Mouse (Mus musculus) thymus, postnatal 25 days (tissue): ENCODE results near the gene Psme4.
A peak's percentile ranks its signal among the peaks of the same experiment; 100 is the strongest.

ENCODE experiments used
- DNase-seq: peaks from one replicate; pipeline ENCODE4 v3.0.0; 2022

Psme4 gene

GRCm38 (mm10) chr11:30786230-30786983, 14.9 kb downstream of the Psme4 start:
- DNase-seq, result no peak

DNA sequence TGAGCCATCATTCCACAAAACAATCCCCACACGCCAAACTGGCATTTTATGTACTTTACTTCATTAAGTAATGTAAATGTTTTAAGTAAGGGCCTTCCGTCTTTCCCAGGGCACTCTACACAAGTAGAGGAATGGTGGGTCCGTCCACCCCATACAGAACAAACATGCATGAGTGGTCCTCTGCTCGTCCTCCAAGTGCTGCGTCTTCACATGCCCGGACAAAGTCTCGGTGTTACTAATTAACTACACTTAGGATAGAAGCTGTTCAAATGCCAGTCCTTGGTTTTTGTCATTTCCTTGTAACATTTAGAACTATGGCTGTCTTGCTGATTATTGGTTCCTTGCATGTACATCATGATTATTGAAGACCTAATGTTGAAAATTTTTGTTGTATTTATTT, 21.2 kb downstream of the Psme4 start:
- DNase-seq, result no peak

DNA sequence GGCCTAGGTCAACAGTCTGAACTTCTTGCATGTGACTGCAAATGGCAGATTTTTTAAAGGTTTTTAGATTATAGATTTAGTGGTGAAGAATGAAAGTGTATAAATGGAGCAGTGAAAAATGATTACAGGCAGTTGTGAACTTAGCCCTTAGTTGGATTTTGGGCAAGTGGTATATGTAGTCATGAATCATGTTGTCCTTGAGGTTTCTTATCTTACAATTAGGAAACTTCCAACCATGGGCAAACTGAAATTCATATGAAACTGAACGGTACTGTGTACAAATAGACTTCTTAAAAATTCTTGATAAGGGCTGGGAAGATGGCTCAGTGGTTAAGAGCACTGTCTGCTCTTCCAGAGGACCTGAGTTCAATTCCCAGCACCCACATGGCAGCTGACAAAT, 22.2 kb downstream of the Psme4 start:
- no peak for DNase-seq

DNA sequence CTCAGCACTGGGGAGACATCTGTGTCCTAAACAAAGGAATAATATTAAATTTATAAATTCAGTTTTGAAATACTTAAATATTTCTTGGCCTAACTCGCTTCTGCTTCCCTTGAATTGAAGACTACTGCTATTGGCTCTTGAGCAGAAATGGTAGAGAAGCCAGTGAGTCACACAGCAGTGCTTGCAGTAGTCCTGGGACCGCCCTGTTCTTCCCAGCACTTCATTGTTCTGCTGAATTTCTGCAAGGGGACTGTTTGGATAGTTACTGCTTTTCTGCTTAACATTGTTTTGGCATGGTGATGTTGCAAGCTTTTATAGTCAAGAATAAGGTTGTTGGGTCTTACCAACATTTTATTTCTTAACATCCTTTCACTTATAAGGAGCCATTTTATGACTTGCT, 25.7 kb downstream of the Psme4 start:
- no peak for DNase-seq

DNA sequence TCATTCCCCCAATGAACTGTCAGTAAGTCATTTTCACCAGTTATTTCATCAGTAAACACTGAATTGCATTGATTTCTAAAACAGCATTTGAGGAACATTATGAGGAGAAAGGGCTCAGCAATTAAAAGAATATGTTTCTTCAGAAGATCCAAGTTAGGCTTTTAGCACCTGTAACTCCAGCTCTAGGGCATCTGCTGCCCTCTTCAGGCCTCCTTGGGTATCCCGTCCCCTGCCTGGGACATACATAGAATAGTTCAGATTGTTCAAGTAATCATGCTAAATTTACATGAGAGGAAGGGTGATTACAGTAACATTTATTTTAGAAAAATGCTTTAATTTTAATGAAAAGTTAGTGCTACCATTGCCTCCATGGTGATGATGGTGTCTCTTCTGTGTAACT, 28.0 kb downstream of the Psme4 start:
- peak; percentile 57 for DNase-seq

- no peak for DNase-seq
Observed at GRCm38 (mm10) chr11:30800091-30800490, 28.6 kb downstream of the Psme4 start.

GRCm38 (mm10) chr11:30802421-30802820, 30.9 kb downstream of the Psme4 start:
- DNase-seq, result no peak

DNA sequence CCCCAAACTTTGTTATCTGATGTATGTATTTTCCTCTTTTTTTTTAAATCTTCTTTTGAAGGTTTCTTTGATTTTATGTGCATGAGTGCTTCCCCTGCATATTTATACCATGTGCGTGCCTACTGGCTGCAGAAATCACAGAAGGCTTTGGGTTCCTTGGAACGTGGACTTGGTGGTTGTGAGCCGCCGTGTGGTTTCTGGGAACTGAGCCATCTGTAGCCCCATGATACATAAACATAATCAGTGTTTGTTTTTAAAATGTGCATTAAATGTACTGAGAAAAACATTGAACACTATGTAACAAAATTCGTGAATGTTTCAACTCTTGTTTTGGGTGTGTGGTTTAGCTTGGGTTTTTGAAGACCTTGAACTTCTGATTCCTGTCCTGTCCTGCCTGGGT, 49.6 kb downstream of the Psme4 start:
- DNase-seq, result no peak

DNA sequence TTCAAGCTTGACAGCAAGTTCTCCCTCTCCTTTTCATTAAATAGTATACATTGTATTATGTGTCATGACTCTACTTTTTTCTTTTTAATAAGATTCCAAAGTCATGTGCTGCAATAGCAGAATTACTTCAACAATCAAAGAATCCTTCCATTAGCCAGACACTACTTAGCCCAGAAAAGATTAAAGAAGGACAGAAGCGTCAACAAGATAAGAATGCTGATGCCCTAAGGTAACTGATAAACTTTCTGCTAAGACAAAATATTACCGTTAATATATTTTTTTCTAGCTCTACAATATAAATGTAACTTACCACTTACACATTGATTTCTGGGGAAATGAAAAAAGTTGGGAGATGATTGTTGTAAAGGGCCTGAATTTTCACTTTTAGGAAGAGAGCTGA, 67.3 kb downstream of the Psme4 start:
- no peak for DNase-seq

DNA sequence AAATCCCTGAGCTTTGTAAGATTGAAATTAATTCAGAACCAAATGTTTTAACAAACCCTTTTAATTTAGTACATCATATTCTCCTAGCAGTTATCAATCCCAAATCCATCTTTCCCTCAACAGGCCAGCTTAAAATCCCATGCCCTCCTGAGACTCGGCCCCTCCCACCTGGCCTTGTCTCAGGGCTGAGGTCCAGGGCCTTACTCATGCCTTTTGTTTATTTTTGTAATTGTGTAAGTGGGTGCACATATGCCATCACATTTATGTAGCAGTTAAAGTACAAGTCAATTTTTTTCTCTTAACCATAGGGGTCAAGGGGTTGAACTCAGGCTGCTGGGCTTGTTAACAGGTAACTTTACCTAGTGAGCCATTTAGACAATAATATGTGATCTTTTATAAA, 72.8 kb downstream of the Psme4 start:
- DNase-seq, result no peak

DNA sequence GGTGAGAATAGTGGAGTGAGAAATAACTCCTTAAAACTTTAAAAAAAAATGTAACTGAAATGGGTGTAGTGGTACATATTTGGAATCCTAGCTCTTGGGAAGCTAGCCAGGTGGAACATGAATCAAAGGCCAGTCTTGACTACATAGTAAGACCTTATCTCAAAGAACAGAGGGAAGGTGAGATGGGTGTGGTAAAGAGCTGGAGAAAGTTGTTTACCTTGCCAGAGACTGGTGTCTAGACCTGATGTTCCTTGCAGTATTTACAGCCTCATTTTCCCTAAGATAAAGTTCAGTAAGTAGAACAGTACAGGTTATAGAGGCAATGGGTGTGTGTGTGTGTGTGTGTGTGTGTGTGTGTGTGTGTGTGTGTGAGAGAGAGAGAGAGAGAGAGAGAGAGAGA, 100.9 kb downstream of the Psme4 start:
- no peak for DNase-seq

- no peak for DNase-seq
Observed at GRCm38 (mm10) chr11:30885171-30885871, 113.8 kb downstream of the Psme4 start, which contains the start of the genes Gpr75 and Asb3. Gpr75 (plus strand) TSS chr11:30885358. Asb3 (plus strand) TSS chr11:30885416.

GRCm38 (mm10) chr11:30888153-30888552, 116.6 kb downstream of the Psme4 start:
- no peak for DNase-seq

DNA sequence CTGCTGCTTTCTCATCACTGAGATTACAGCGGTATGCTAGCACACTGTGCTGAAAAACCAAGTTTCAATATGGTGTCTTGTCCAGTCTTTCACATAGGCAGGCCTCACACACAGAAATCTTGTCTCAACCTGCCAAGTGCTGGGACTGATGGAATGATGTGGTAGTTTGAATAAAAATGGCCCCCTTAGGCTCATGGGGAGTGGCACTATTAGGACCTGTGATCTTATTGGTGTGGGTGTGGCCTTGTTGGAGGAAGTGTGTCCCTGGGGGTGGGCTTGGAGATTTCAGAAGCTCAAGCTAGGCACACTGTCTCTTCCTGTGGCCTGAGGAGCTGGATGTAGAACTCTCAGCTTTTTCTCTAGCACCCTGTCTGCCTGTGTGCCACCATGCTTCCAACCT, 124.7 kb downstream of the Psme4 start:
- DNase-seq, result no peak

- DNase-seq, result no peak
Observed at GRCm38 (mm10) chr11:30899312-30899711, 127.8 kb downstream of the Psme4 start.

- DNase-seq, result no peak
Observed at GRCm38 (mm10) chr11:30912311-30912710, 140.8 kb downstream of the Psme4 start.

GRCm38 (mm10) chr11:30920641-30921040, 149.1 kb downstream of the Psme4 start:
- DNase-seq, result no peak

DNA sequence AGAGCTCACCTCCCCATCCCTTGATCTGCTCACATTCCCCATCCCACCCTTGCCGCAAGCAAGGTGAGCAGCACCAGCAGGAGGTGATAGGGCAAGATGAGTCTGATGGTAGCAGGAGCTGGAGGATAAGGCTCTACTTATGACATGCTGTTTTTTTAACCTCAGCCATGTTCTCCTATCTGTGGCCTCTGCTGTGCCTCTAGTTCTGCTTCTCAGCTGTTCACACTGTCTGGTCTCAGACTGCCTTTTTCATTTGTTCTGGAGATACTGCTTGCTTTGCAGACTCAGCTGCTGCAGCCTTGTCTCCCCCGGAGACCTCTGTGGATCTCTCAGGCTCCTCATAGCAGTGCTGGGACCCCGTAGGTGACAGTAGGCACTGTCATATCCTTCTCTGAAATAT, 151.8 kb downstream of the Psme4 start:
- DNase-seq, result no peak

DNA sequence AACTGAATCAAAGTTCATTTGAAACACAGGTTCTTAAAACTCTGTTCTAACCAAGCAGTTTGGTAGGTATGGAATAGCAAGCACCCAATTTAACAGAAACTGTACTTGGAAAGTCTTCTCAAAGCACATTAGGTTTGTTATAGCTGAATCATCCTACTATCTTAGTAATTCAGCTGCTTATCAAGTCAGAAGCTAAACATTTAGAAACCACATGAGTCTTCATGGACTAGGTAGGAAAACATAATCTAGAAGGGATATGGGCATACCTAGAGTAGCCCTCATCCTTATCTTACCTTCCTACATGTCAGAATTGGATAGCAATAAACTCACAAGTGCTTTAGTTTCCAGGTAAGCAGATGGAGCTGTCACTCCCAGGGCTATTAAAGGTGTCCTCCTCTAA, 156.6 kb downstream of the Psme4 start:
- DNase-seq, result no peak

- DNase-seq, result no peak
Observed at GRCm38 (mm10) chr11:30928498-30928897, 157.0 kb downstream of the Psme4 start.
